Mouse (Mus musculus): ENCODE data around the gene AI413582.

The AI413582 gene

DNA sequence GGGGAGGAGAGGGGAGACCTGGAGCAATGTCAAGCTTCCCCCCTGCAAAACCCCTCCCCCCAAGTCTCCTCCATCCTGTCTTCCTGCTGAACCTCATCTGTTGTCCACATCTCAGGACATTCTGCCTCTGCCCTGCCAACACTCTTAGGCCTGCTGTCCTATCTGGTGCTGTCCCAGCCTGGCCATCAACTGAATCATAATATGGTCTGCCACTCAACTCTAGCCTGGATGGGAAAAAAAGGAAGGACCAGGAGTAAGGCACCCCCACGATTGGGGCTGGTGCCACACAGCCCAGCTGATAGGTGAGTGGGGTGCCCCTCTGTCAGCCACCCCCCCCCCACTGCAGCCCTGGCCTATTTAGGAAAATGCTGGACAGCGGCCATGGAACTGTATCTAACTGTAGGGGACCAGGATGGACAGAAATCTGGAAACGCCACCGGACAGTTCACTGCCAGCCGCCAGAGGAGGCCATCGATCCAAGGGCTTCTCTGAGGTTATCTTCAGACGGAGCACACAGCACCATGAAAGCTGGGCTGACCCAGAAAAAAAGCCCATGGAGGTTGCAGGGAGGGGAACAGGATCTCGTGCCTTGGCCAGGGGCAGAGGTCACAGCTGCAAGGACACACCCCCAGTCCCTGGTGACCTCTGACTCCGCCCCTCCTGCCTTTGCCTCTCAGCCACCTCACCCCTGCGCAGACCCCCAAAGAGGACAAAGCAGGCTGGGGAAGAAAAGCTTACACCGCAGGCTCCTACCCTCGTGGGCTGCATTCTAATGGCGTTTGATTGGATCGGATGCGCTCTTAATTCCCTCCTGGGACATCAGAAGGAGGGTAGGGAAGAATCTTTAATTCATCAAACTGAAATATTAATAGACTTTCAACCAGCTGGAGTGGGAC lies 46.6 kb downstream of the AI413582 start:
- DNase-seq (ENCODE audit: low spot score in 2 of 2), result no peak

DNA sequence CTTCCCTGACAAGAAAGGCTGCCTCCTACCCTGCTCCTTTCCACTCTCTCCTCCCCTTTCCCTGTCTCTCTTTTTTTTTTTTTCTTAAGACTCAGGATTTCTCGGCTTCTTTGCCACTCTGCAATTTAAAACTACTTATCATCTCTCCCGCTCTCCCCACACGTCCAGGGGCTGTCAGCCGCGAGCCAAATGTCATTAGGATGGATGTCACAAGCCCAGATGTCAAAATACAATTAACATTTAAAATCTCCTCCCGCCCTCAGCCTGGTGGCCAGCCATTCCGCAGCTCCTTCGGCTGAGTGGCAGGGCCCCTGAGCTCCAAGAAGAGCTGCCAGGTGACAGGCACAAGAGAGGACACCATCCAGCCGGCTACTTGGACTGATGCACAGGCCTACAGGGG lies 47.3 kb downstream of the AI413582 start:
- no peak for DNase-seq (ENCODE audit: low spot score in 2 of 2)

DNA sequence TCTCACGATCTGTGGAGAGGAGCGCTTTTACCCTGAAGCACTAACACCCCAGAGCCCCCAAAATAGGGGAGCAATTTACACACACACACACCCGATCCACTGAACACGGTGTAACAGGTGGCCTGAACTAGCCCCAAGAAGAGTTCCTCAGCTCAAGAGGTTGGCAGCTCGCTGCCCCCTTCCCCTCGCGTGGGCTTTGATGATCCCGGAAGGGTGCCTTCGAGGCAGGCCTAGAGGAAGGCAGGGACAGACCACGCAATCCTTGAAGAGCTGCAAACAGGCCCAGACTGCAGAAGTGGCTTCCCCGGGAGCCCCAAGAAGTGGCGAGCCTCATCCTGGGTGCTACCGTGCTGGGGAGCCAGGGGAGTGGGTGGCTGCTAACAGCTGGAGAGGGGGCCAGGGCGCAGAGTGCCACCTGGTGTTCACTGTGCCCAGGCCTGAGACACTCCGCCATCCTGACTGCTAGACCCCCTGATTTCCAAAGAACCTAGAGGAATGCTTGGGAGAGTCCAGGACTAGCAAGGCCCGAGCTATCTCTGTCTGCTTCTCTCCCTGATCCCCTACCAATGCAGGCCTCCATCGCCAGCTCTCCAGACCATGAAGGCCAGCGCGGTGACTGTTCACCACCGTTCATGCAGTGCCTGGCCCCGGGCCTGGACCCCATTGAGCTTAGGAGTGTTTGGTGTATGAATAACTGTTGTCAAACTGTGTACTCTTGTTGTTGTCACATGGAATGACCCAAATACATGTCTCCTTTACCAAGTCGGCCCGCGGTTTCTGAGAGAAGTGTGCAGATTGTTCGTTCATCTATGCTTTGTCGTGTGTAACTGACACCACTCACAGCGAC lies 51.4 kb downstream of the AI413582 start:
- peak in 1 of 2 experiments; percentile 65 for DNase-seq (ENCODE audit: low spot score in 2 of 2)

Data from right cerebral cortex, postnatal 10 days (tissue).